ENCODE assay signal across 9 mouse cellular contexts in the genomic region with DNA sequence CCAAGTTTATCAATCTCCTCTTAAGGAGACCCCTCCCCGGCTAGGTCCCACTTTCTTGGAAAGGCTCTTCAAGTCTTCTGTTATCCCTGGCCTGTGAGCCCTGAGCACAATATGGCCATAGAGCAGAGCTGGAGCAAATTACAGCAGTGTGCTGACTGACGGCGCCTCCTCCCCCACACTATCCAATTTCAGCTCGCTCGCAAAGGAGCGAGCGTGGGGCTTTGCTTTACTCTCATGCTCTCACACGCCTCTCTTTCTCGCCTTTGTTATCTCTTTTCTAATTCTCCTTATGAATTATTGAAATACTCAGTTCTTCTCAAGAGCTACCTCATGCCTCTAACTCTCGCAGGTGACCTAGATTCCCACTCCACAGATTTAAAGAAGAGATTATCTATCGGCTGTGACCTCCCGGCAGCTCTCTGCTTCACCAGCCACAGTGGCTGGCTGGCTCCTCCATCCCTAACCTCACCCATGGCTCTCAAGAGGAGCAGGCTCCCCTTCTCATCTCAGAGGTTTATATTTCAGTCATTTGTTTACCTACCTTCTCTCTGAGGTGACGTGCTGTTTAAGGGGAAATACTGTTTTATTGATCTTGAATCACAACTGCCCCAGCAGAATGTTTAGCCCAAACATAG.
DNase-seq lines count a peak whose midpoint lies in the region; ATAC-seq lines count a peak whose summit lies in the region.
"Had no signal": no experiment of that assay in that cellular context is flagged by ENCODE, and none has a peak within 500 bp of the region (broad histone marks: within the 10 kb centered on the region; RNA-seq: fewer than 3 reads in every experiment).

No protein-coding gene starts in this region.

- WGBS in forebrain, embryonic 13.5 days = 8% methylated on average over 13 of the region's 13 CpGs
- WGBS in limb, embryonic 10.5 days = 6% methylated on average over 13 of the region's 13 CpGs

- 0 out of 2 replicates have a peak overlapping the region, but pooled peaks have one; percentile 28 for H3K9ac ChIP-seq in forebrain, embryonic 13.5 days
- H3K9ac ChIP-seq: liver, embryonic 13.5 days had no signal

- H3K27me3 ChIP-seq in forebrain, embryonic 13.5 days = no peaks in the 10 kb centered on the region
- H3K27me3 ChIP-seq in limb, embryonic 10.5 days (ENCODE audit: low read depth, poor library complexity, severe bottlenecking) = no peaks in the 10 kb centered on the region
- H3K27me3 ChIP-seq: liver, embryonic 13.5 days had no signal

- peak; percentile 41 for DNase-seq in left cerebral cortex, adult 11 months (ENCODE audit: low spot score)
- DNase-seq in left cerebral cortex, adult 9 months (ENCODE audit: low spot score in 2 of 2) = no peak
- DNase-seq in limb, embryonic 10.5 days (ENCODE audit: low spot score) = peak; percentile 60
- DNase-seq in retina, embryonic 14.5 days (ENCODE audit: low spot score) = peak; percentile 59
- no peak for DNase-seq in adrenal gland, postnatal 14 days
- no peak for DNase-seq in cerebellum, adult 18-20 months
- DNase-seq: liver, embryonic 13.5 days had no signal

- no peaks in the 10 kb centered on the region for H3K9me3 ChIP-seq in forebrain, embryonic 13.5 days (replicated peaks)
- H3K9me3 ChIP-seq in limb, embryonic 10.5 days (replicated peaks) = no peaks in the 10 kb centered on the region
- H3K9me3 ChIP-seq: liver, embryonic 13.5 days had no signal

- no peak overlapping the region for H3K4me3 ChIP-seq in forebrain, embryonic 13.5 days
- peak overlapping the region; percentile 41 for H3K4me3 ChIP-seq in limb, embryonic 10.5 days
- H3K4me3 ChIP-seq: liver, embryonic 13.5 days had no signal

- peak overlapping the region; percentile 26; the same call in 1 of the 2 replicates for H3K27ac ChIP-seq in forebrain, embryonic 13.5 days
- H3K27ac ChIP-seq in limb, embryonic 10.5 days = peak overlapping the region; percentile 77
- H3K27ac ChIP-seq: liver, embryonic 13.5 days had no signal

- peak overlapping the region; percentile 30 for H3K4me2 ChIP-seq in forebrain, embryonic 13.5 days
- H3K4me2 ChIP-seq: liver, embryonic 13.5 days had no signal

- ATAC-seq in forebrain, embryonic 13.5 days = peak; percentile 85
- no peak for ATAC-seq in monocyte, adult 5-6 weeks (replicated peaks; ENCODE audit: insufficient number of reproducible peaks, low FRiP score, low TSS enrichment, poor library complexity, severe bottlenecking)

- peaks cover 27% of the 10 kb centered on the region for H3K36me3 ChIP-seq in forebrain, embryonic 13.5 days (ENCODE audit: poor library complexity, severe bottlenecking)
- peaks cover 27% of the 10 kb centered on the region for H3K36me3 ChIP-seq in limb, embryonic 10.5 days

- peaks cover 21% of the 10 kb centered on the region for H3K4me1 ChIP-seq in forebrain, embryonic 13.5 days
- H3K4me1 ChIP-seq in limb, embryonic 10.5 days = peaks cover 22% of the 10 kb centered on the region
- H3K4me1 ChIP-seq: liver, embryonic 13.5 days had no signal

Comparison
In these comparisons a context has a peak if more than half of its experiments do, and no peak if none do; other contexts are left out.
1. DNase-seq: peak in left cerebral cortex, adult 11 months (single experiment), limb, embryonic 10.5 days (single experiment) and retina, embryonic 14.5 days (single experiment); none in left cerebral cortex, adult 9 months (0 of 2), adrenal gland, postnatal 14 days (single experiment) and cerebellum, adult 18-20 months (0 of 2).